Mouse (Mus musculus) 3T3-L1 (cell line): ENCODE measurements at regions not wholly inside any gene's neighbourhood (a gene's known extent, or its start where the extent isn't known, plus 50 kb on each side); places are given as distances from the start of the nearest gene placed in this dataset.

Experiments used
- DNase-seq: peaks from one replicate; pipeline ENCODE4 v3.0.0-alpha.2; 2015; ENCODE audit warnings: low read depth, low spot score

GRCm38 (mm10) chr9:68463637-68464304, 189.8 kb upstream of the Rora start:
- no peak for DNase-seq

GRCm38 (mm10) chr9:68466671-68467070, 186.9 kb upstream of the Rora start:
- peak; percentile 81 for DNase-seq

GRCm38 (mm10) chr9:68476391-68476790, 177.2 kb upstream of the Rora start:
- DNase-seq = no peak

DNA sequence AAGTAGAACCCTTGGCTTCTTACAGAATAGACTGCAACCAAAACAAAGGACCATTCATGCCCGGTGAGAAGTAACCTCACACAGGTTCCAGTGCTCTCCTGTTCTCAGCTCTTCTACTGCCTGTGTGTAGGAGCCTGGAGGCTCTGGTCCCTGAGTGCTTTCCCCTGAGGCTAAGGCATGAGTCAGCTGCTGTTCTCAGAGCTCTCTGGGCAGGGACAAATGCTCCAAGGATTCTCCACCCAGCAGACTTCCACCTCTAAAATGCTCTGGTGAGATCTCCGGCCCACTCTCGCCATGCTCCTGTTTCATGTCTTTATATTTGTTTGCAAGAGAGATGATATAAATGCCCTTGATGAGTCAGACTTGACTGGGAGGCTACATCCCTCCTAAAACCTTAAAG, 176.1 kb upstream of the Rora start:
- DNase-seq = peak; percentile 47

GRCm38 (mm10) chr9:68486646-68487045, 166.9 kb upstream of the Rora start:
- no peak for DNase-seq

DNA sequence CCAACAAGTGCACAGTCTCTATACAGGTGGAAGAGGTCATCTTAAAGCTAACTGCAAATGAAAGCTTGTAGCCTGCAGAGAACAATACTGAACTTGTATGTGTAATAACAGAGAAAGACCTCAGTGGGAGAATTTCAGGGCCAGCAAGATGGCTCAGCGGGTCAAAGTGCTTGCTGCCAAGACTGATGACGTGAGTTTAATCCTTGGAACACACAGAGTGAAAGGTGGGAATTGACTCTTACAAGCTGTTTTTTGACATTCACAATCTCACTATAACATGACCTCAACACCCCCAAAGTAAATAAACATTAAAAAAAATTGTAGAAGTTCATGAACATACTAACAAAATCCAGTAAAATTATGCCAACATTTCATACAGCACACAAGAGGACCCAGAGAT, 162.4 kb upstream of the Rora start:
- no peak for DNase-seq

- no peak for DNase-seq
Observed at GRCm38 (mm10) chr9:68521218-68521617, 132.4 kb upstream of the Rora start.

DNA sequence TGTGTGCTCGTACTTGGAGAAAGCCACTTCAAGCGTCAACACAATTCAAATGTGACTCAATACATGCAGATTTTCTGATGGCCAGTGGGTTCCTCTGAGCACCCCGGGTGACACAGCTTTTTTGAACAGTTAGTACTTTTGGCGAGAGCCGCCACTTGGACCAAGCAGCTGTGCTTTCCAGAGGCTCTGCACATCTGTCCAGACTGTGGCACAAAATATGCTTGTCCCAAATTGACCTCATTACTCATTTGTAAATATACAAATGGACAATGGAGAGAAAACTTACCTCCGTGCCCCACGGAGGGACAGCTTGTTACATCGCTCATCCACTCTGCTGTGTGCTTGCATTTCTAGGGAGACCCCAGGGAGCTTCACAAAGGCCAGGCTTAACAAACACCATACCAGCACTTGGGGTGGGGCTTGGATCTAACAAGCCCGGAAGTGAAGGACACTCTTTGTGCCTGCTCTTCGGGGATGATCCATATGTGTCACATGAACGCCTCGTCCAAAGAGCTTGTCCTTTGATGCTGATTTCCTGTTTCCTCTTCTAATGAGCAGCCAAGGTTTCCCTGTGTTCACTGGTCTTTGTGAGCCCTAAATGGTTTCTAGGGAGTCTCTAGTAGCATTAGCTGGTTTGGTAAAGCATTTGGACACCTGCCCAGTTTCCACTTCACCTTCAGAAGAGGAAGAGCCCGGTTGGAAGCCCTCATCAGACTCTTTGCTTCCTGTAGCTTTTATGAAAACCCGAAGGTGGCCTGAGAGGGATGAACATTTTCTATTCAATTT, 91.6 kb upstream of the Rora start:
- DNase-seq = no peak

DNA sequence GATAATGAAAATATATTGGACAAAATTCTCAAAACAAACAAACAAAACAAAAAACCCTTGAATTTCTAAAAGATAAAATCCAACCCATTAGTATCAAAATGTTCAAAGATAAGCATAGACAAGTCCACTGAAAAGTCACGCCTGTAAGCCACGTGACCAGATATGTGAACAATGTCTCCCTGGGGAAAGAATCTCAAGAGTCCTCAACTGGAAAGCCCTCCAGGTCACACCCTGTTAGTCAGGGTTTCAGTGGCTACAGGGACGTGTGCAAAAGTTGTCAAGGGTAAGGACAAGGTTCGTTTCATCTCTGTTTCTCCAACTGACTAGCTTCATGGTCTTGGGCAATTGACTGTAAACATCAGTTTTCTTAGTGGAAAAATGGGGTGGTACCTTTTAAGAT, 90.4 kb upstream of the Rora start:
- DNase-seq = no peak

DNA sequence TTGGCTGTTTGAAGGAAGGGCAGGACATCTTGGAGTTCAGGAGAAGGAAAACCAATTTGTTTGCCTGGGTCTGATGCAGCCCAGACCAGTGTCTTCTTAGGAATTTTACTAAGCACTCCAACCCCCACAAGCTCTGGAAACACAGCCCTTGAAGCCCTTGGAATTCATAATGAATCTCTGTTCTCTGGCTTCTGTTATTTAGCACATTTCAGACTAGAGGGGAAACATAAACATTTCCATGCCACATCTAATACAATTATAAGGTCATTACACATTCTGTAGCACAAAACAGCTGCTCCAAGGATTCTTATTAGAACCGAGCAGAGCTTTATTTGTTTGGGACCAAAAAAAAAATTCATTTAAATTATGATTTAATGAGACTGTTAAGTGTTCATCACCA, 67.8 kb upstream of the Rora start:
- no peak for DNase-seq

- no peak for DNase-seq
Observed at GRCm38 (mm10) chr9:68591023-68591422, 62.6 kb upstream of the Rora start.

- DNase-seq = no peak
Observed at GRCm38 (mm10) chr9:68592976-68593375, 60.6 kb upstream of the Rora start.

DNA sequence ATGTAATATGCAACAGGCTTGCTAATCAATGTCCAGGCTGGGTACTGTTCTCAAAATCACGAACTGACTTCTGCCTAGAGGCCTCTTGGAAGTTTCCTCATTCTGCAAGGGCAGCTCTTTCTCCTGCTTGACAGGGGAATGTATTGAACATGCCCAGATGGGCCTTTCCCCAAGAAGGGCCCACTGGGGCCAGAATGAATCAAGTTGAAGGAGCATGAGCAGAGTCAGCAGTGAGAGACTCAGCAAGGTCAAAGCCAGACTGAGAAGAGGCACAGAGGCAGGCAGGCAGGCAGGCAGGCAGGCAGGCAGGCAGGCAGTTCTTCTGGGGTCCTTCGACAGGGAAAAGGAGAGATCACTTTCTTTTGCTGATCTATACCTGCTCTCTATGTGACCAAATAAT, 59.0 kb upstream of the Rora start:
- no peak for DNase-seq
